Mouse (Mus musculus) forebrain, embryonic 12.5 days (tissue): ENCODE measurements around the gene Ankrd10. TPM values are rescaled to one million over a fixed set of nuclear protein-coding genes. Genes with fewer than 3 reads are reported as not detected.
"Not testable (repeated sequence)": the region's sequence is repeated elsewhere in the genome, so short reads cannot be mapped to it uniquely, and the experiment has no call there.

ENCODE experiments used
- ATAC-seq: fragments of 200-750 bp; cut with Nextera tagmentation; 2 replicates; pipeline ENCODE4 v1.8.0; 2017; ENCODE audit warnings: moderate TSS enrichment; ENCODE audit not compliant: low FRiP score
- H3K27ac ChIP-seq: fragments of 300-500 bp; sonication (generic); 2 replicates; pipeline ENCODE4 v1.5.1; 2016; ENCODE audit warnings: mild to moderate bottlenecking
- H3K27me3 ChIP-seq: fragments of 300-500 bp; sonication (generic); 2 replicates; pipeline ENCODE4 v1.6.1; 2016; ENCODE audit warnings: mild to moderate bottlenecking
- H3K36me3 ChIP-seq: fragments of 300-500 bp; sonication (generic); replicated peaks from 2 replicates; pipeline ENCODE4 v1.6.1; 2016; ENCODE audit warnings: mild to moderate bottlenecking
- H3K4me1 ChIP-seq: fragments of 300-500 bp; sonication (generic); 2 replicates; pipeline ENCODE4 v1.6.1; 2016
- H3K4me2 ChIP-seq: fragments of 300-500 bp; sonication (generic); 2 replicates; pipeline ENCODE4 v1.6.1; 2016; ENCODE audit warnings: mild to moderate bottlenecking, moderate library complexity
- H3K4me3 ChIP-seq: fragments of 300-500 bp; sonication (generic); replicated peaks from 2 replicates; pipeline ENCODE4 v1.5.1; 2016; ENCODE audit warnings: mild to moderate bottlenecking
- H3K9ac ChIP-seq: fragments of 300-500 bp; sonication (generic); 2 replicates; pipeline ENCODE4 v1.6.1; 2016; ENCODE audit warnings: mild to moderate bottlenecking
- H3K9me3 ChIP-seq: fragments of 300-500 bp; sonication (generic); 2 replicates; pipeline ENCODE4 v1.6.1; 2016
- WGBS: fragments of 180-500 bp; shearing (Covaris S2); methylation state at CpG from one replicate; pipeline ENCODE4 v1.1.7; 2016; 5-methylcytosine and 5-hydroxymethylcytosine counted together
- polyA plus RNA-seq: library from polyadenylated mRNA; unstranded; fragments of >200 nt; fragmentation: Nextera tagmentation; extraction: Ambion mirVana; gene quantifications from 2 replicates; pipeline ENCODE4 v1.2.1, GENCODE M21; 2016

The Ankrd10 gene
- polyA plus RNA-seq: 137 and 145 TPM in 2 replicates

GRCm38 (mm10) chr8:11635611-11636081 lies at the start of gene Ankrd10:
Gene Ankrd10 (minus strand): TSS chr8:11635757.
- Histone ChIP-seq H3K4me1 (peaks cover 30% of the 10 kb centered on the region), H3K4me3 (peak within 1 kb of the TSS; percentile 92), H3K27ac (peak within 1 kb of the TSS; percentile 99), H3K36me3 (peaks cover 17% of the 10 kb centered on the region), H3K9ac (peak within 1 kb of the TSS; percentile 96), H3K4me2 (peak within 1 kb of the TSS; percentile 80), H3K27me3 (no peaks in the 10 kb centered on the region), H3K9me3 (no peaks in the 10 kb centered on the region)
- WGBS: under 1% methylated on average over 37 of the region's 40 CpGs
- peak; percentile 96 for ATAC-seq

- 90% methylated on average over 7 of the region's 7 CpGs for WGBS
- no peaks in the 10 kb centered on the region; the same call in 1 of the 2 replicates for H3K4me1 ChIP-seq
- no peaks in the 10 kb centered on the region for H3K36me3 ChIP-seq
- H3K27me3 ChIP-seq: no peaks in the 10 kb centered on the region
- H3K9me3 ChIP-seq: no peaks in the 10 kb centered on the region
- H3K4me2 ChIP-seq: no peak overlapping the region
- H3K27ac ChIP-seq: no peak overlapping the region
- H3K4me3 ChIP-seq: no peak overlapping the region
- H3K9ac ChIP-seq: no peak overlapping the region
- no peak for ATAC-seq
Measured at GRCm38 (mm10) chr8:11684558-11684957, 49.0 kb upstream of the Ankrd10 start.

- no peak for ATAC-seq
- H3K4me3 ChIP-seq: no peak overlapping the region
- no peak overlapping the region for H3K9ac ChIP-seq
- no peaks in the 10 kb centered on the region for H3K27me3 ChIP-seq
- no peak overlapping the region for H3K27ac ChIP-seq
- no peaks in the 10 kb centered on the region; the same call in 1 of the 2 replicates for H3K4me1 ChIP-seq
- H3K9me3 ChIP-seq: no peaks in the 10 kb centered on the region
- no peaks in the 10 kb centered on the region for H3K36me3 ChIP-seq
- WGBS: 74% methylated on average over 2 of the region's 2 CpGs
- no peak overlapping the region for H3K4me2 ChIP-seq
Measured at GRCm38 (mm10) chr8:11668308-11668707, 32.8 kb upstream of the Ankrd10 start.

DNA sequence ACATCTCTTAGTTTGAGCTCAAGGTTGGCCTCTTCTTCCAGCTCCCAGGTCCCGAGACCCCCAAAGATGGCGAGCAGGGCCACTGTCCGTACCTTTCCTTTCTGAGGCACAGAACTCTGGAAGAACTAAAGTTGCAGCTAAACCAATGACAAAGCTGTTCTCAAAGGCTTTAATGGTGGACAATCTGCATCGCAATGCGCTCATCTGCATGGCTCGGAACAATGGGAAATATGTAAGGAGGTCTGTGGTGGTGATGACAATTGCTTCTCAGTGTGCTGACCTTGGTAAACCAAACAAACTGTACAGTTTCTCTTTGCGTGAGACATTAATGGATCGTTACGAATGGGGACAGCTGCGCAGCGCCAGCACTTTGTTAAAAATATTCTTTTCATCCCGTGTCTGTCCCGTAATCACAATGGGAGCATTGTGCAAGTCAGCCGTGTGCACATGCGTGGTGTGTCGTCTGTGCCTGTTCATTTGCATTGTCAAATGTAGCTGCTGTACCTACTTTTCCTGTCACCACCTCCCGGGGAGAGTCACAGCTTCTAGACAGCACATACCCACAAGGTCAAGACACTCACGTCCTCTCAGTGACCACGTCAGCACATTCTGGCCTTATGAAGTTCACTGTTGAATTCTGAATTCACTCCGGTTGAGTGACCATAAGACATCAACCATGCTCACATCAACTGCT lies 30.6 kb upstream of the Ankrd10 start:
- 81% methylated on average over 20 of the region's 20 CpGs for WGBS
- H3K4me2 ChIP-seq, H3K9me3 ChIP-seq, H3K27ac ChIP-seq, H3K9ac ChIP-seq, H3K4me1 ChIP-seq, ATAC-seq, H3K4me3 ChIP-seq, H3K27me3 ChIP-seq, H3K36me3 ChIP-seq: not testable (repeated sequence)

DNA sequence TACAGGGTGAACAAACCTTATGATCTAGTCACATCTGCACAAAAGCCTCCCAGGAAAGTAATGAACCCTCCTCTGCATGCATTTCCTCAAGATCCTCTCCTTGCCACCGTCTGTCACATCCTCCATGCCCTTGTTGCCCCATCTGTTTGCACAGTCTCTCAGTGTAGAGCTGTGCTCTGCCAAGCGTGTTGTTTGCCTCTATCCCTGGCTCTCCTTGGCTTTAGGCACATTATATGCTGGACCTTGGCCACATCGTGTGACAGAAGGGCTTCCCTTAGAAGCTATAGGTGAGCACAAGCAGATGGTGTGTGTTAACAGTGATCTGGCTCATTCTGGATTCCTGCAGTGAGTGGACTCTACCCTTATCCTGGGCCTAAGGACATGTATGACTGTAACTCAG lies 26.4 kb upstream of the Ankrd10 start:
- ATAC-seq: no peak
- H3K9ac ChIP-seq: no peak overlapping the region
- no peaks in the 10 kb centered on the region for H3K36me3 ChIP-seq
- no peaks in the 10 kb centered on the region; the same call in 1 of the 2 replicates for H3K4me1 ChIP-seq
- no peak overlapping the region for H3K4me3 ChIP-seq
- no peaks in the 10 kb centered on the region for H3K9me3 ChIP-seq
- no peak overlapping the region for H3K27ac ChIP-seq
- H3K27me3 ChIP-seq: no peaks in the 10 kb centered on the region; the same call in 1 of the 2 replicates
- H3K4me2 ChIP-seq: no peak overlapping the region
- 87% methylated on average over 3 of the region's 3 CpGs for WGBS

DNA sequence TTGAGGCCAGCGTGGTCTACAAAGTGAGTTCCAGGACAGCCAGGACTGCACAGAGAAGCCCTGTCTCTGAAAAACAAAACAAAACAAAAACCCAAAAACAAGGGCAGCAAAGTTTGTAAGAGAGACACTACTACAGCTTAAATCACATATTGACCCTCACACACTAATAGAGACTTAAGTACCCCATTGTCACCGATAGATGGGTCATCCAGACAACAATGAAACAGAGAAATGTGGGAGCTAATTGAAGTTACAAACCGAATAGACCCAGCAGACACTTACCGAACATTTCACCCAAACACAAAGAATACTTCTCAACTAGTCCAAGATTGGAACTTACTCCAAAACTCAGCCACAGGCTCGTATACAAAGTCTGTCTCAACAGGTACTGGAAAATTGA lies 14.5 kb upstream of the Ankrd10 start:
- no peaks in the 10 kb centered on the region for H3K36me3 ChIP-seq
- no peaks in the 10 kb centered on the region for H3K9me3 ChIP-seq
- H3K27me3 ChIP-seq: no peaks in the 10 kb centered on the region
- ATAC-seq: no peak
- WGBS: 88% methylated on average over 5 of the region's 5 CpGs
- no peak overlapping the region for H3K4me2 ChIP-seq
- no peaks in the 10 kb centered on the region for H3K4me1 ChIP-seq
- no peak overlapping the region for H3K27ac ChIP-seq
- no peak overlapping the region for H3K4me3 ChIP-seq
- H3K9ac ChIP-seq: no peak overlapping the region

- peaks cover 7% of the 10 kb centered on the region; the same call in 1 of the 2 replicates for H3K36me3 ChIP-seq
- WGBS: 82% methylated on average over 2 of the region's 2 CpGs
- no peak overlapping the region for H3K27ac ChIP-seq
- no peaks in the 10 kb centered on the region for H3K4me1 ChIP-seq
- no peak overlapping the region for H3K4me3 ChIP-seq
- H3K27me3 ChIP-seq: no peaks in the 10 kb centered on the region
- no peak overlapping the region for H3K4me2 ChIP-seq
- ATAC-seq: no peak
- H3K9ac ChIP-seq: no peak overlapping the region
- no peaks in the 10 kb centered on the region for H3K9me3 ChIP-seq
Measured at GRCm38 (mm10) chr8:11643123-11643522, 7.6 kb upstream of the Ankrd10 start.

DNA sequence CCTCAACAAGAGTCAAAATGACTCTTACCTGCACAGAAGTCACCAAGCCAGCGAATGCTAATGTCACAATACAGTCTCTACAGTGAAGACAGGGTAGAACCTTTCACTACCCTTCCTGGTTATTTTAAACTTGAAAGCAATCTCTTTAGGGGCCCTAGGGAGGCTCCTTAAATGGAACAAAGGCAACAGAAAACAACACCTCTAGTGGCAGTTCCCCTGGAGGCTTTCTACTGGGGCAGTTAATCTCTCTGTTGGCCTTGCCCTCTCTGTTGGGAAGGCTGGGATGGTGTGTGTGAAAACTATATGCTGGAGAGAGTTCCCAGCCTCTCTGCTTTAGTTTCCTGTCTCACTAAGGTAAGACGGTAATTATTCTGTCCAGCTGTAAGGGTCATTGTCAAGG lies 5.0 kb upstream of the Ankrd10 start:
- no peak for ATAC-seq
- H3K4me1 ChIP-seq: peaks cover 10% of the 10 kb centered on the region
- H3K4me2 ChIP-seq: no peak overlapping the region
- peaks cover 7% of the 10 kb centered on the region; the same call in 1 of the 2 replicates for H3K36me3 ChIP-seq
- H3K9me3 ChIP-seq: no peaks in the 10 kb centered on the region
- H3K27ac ChIP-seq: no peak overlapping the region
- no peaks in the 10 kb centered on the region for H3K27me3 ChIP-seq
- H3K4me3 ChIP-seq: no peak overlapping the region
- 61% methylated on average over 2 of the region's 2 CpGs for WGBS
- H3K9ac ChIP-seq: no peak overlapping the region

GRCm38 (mm10) chr8:11637531-11637930 lies 2.0 kb upstream of the Ankrd10 start:
- Histone ChIP-seq H3K36me3 (peaks cover 7% of the 10 kb centered on the region; the same call in 1 of the 2 replicates), H3K4me1 (peaks cover 27% of the 10 kb centered on the region), H3K4me3 (no peak overlapping the region), H3K4me2 (no peak overlapping the region), H3K27ac (0 out of 2 replicates have a peak overlapping the region, but pooled peaks have one; percentile 99), H3K9ac (no peak overlapping the region), H3K9me3 (no peaks in the 10 kb centered on the region), H3K27me3 (no peaks in the 10 kb centered on the region)
- ATAC-seq: no peak
- WGBS: 95% methylated on average over 7 of the region's 7 CpGs

- peak; percentile 47 for ATAC-seq
- Histone ChIP-seq H3K4me3 (peak overlapping the region; percentile 92), H3K27me3 (no peaks in the 10 kb centered on the region), H3K36me3 (peaks cover 16% of the 10 kb centered on the region), H3K4me1 (peaks cover 30% of the 10 kb centered on the region), H3K4me2 (peak overlapping the region; percentile 80), H3K9ac (peak overlapping the region; percentile 96), H3K9me3 (no peaks in the 10 kb centered on the region), H3K27ac (peak overlapping the region; percentile 99)
- 2% methylated on average over 30 of the region's 30 CpGs for WGBS
Measured at GRCm38 (mm10) chr8:11636324-11637057, 934 bp upstream of the Ankrd10 start.

- H3K4me3 ChIP-seq: peak overlapping the region; percentile 92
- peak; percentile 83 for ATAC-seq
- peak overlapping the region; percentile 80 for H3K4me2 ChIP-seq
- peak overlapping the region; percentile 96 for H3K9ac ChIP-seq
- peaks cover 22% of the 10 kb centered on the region for H3K36me3 ChIP-seq
- under 1% methylated on average over 70 of the region's 70 CpGs for WGBS
- H3K4me1 ChIP-seq: peaks cover 30% of the 10 kb centered on the region
- H3K27ac ChIP-seq: peak overlapping the region; percentile 99
- H3K27me3 ChIP-seq: no peaks in the 10 kb centered on the region
- H3K9me3 ChIP-seq: no peaks in the 10 kb centered on the region
Measured at GRCm38 (mm10) chr8:11635012-11635577, 462 bp downstream of the Ankrd10 start.

- Histone ChIP-seq H3K4me3 (peak overlapping the region; percentile 92), H3K9ac (peak overlapping the region; percentile 96), H3K36me3 (peaks cover 28% of the 10 kb centered on the region), H3K27ac (peak overlapping the region; percentile 99), H3K9me3 (no peaks in the 10 kb centered on the region), H3K4me2 (peak overlapping the region; percentile 80), H3K27me3 (no peaks in the 10 kb centered on the region), H3K4me1 (peaks cover 30% of the 10 kb centered on the region)
- WGBS: under 1% methylated on average over 39 of the region's 39 CpGs
- peak; percentile 5; the same call in 1 of the 2 replicates for ATAC-seq
Measured at GRCm38 (mm10) chr8:11634331-11635011, 1.1 kb downstream of the Ankrd10 start.
